Mouse (Mus musculus) limb, embryonic 11.5 days (tissue): ENCODE data around the gene Map2k6. TPM values are rescaled to one million over a fixed set of nuclear protein-coding genes. Genes with fewer than 3 reads are reported as not detected.

Experiments used
- polyA plus RNA-seq: library from polyadenylated mRNA; unstranded; fragments of >200 nt; fragmentation: Nextera tagmentation; extraction: Ambion mirVana; gene quantifications from 2 replicates; pipeline ENCODE4 v1.2.1, GENCODE M21; 2014

Gene Map2k6
- polyA plus RNA-seq, 1 experiment from 2014 or later = 58.7 TPM

Other genes starting within 250 kb of the Map2k6 start
- 0.77 TPM in 2 replicates for gene Abca9, start 230.9 kb upstream of the Map2k6 start, polyA plus RNA-seq
- not detected in 2 replicates for gene Abca6, start 147.3 kb upstream of the Map2k6 start, polyA plus RNA-seq
- 3.2 and 4.9 TPM in 2 replicates for gene Abca5, start 61.4 kb upstream of the Map2k6 start, polyA plus RNA-seq